Mouse (Mus musculus) kidney, postnatal 0 days (tissue): ENCODE measurements around the gene Hsp90aa1. TPM values are rescaled to one million over a fixed set of nuclear protein-coding genes. Genes with fewer than 3 reads are reported as not detected.
"Not testable (repeated sequence)": the region's sequence is repeated elsewhere in the genome, so short reads cannot be mapped to it uniquely, and the experiment has no call there.

Experiments used
- ATAC-seq: fragments of 200-750 bp; cut with Nextera tagmentation; replicated peaks from 2 replicates; pipeline ENCODE4 v1.8.0; 2017; ENCODE audit warnings: low read depth, moderate number of reproducible peaks, moderate TSS enrichment, moderate library complexity; ENCODE audit not compliant: low FRiP score
- DNase-seq: peaks from one replicate; pipeline ENCODE4 v3.0.0-alpha.2; 2016; ENCODE audit warnings: low spot score
- H3K27ac ChIP-seq: fragments of 300-500 bp; sonication (generic); 2 replicates; pipeline ENCODE4 v1.5.1; 2014; ENCODE audit warnings: mild to moderate bottlenecking
- H3K27me3 ChIP-seq: fragments of 300-500 bp; sonication (generic); 2 replicates; pipeline ENCODE4 v1.6.1; 2014; ENCODE audit warnings: low read length, mixed read lengths; ENCODE audit not compliant: insufficient read depth
- H3K36me3 ChIP-seq: fragments of 300-500 bp; sonication (generic); 2 replicates; pipeline ENCODE4 v1.6.1; 2014; ENCODE audit warnings: low read length, mixed read lengths; ENCODE audit not compliant: insufficient read depth
- H3K4me1 ChIP-seq: fragments of 300-500 bp; sonication (generic); replicated peaks from 2 replicates; pipeline ENCODE4 v1.6.1; 2014; ENCODE audit warnings: antibody characterized with exemption, low read length, mixed read lengths; ENCODE audit not compliant: insufficient read depth
- H3K4me2 ChIP-seq: fragments of 300-500 bp; sonication (generic); 2 replicates; pipeline ENCODE4 v1.6.1; 2014; ENCODE audit warnings: mild to moderate bottlenecking, low read length, moderate library complexity, mixed read lengths
- H3K4me3 ChIP-seq: fragments of 300-500 bp; sonication (generic); replicated peaks from 2 replicates; pipeline ENCODE4 v1.5.1; 2014; ENCODE audit warnings: low read depth, low read length
- H3K9ac ChIP-seq: fragments of 300-500 bp; sonication (generic); 2 replicates; pipeline ENCODE4 v1.6.1; 2014; ENCODE audit warnings: low read depth, low read length
- H3K9me3 ChIP-seq: fragments of 300-500 bp; sonication (generic); replicated peaks from 2 replicates; pipeline ENCODE4 v1.6.1; 2016; ENCODE audit warnings: low read length, inconsistent platforms, mixed read lengths
- CTCF ChIP-seq: IDR thresholded peaks from 2 replicates; pipeline ENCODE4 v1.5.1; 2016; ENCODE audit warnings: antibody characterized with exemption, low read depth, mild to moderate bottlenecking, moderate library complexity
- WGBS: fragments of 180-500 bp; shearing (Covaris S2); extraction: QIAGEN DNeasy Blood & Tissue Kit; methylation state at CpG from one replicate; pipeline ENCODE4 v1.1.7; 2014; 5-methylcytosine and 5-hydroxymethylcytosine counted together
- polyA plus RNA-seq: library from polyadenylated mRNA; unstranded; fragments of >200 nt; fragmentation: Nextera tagmentation; extraction: Ambion mirVana; gene quantifications from 2 replicates; pipeline ENCODE4 v1.2.1, GENCODE M21; 2015

Hsp90aa1 gene
- polyA plus RNA-seq, 1 experiment from 2014 or later: 485 TPM

DNA sequence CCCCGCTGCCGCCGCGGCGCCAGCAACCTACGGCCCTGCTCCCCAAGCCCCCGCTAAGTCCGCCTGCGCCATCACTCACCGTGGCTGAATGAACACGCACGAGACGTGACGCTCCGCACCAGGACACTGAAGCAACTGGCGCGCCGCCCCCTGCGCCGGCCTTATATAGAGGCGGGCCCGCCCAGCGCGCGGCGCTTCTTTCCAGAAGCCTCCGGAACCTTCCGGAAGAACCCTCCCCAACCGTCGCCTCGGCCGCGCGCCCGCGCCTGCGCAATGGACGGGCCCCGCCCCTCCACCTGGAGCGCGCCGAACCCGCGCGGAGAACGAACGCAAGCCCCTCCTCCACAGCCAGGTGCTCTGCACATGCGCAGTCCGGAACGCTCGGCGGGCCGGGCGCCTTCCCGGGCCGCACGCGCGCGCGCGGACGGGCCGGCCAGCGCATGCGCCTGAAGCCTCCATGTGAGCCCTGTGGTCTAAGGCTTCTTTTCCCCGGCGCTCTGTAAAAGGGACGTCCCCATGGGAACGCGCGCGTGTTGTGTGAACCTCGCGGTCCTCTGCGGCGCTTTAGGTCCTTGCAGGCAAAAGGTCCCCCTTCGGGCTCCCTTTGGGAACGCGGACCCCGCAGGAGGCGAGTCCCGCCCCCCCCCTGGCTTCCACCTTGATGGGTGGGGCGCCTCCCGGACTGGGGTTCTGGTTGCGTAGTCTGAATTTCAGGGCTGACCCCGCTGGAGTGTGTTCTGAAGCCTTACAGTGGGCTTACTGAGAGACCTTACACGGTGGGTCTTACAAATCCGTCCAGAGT is 6.2 kb downstream of the Hsp90aa1 start:
- TF ChIP-seq CTCF: 0 out of 2 replicates have a peak, but pooled peaks have one; percentile 1
- Histone ChIP-seq H3K4me1 (no peaks in the 10 kb centered on the region), H3K9ac (peak overlapping the region; percentile 95), H3K4me2 (peak overlapping the region; percentile 62), H3K9me3 (no peaks in the 10 kb centered on the region), H3K4me3 (peak overlapping the region; percentile 100), H3K27ac (peak overlapping the region; percentile 85), H3K36me3 (peaks cover 15% of the 10 kb centered on the region; the same call in 1 of the 2 replicates), H3K27me3 (no peaks in the 10 kb centered on the region)
- ATAC-seq: peak; percentile 93
- under 1% methylated on average over 87 of the region's 89 CpGs for WGBS
- DNase-seq: peak; percentile 96

- no peaks in the 10 kb centered on the region for H3K9me3 ChIP-seq
- peak overlapping the region; percentile 85 for H3K27ac ChIP-seq
- peak overlapping the region; percentile 95 for H3K9ac ChIP-seq
- peak; percentile 57 for ATAC-seq
- H3K36me3 ChIP-seq: peaks cover 16% of the 10 kb centered on the region; the same call in 1 of the 2 replicates
- TF ChIP-seq CTCF: no peak
- DNase-seq: peak; percentile 54
- WGBS: 0% methylated on average over 45 of the region's 55 CpGs
- H3K4me1 ChIP-seq: no peaks in the 10 kb centered on the region
- H3K4me2 ChIP-seq: peak overlapping the region; percentile 62
- H3K4me3 ChIP-seq: peak overlapping the region; percentile 100
- no peaks in the 10 kb centered on the region for H3K27me3 ChIP-seq
Observed at GRCm38 (mm10) chr12:110695676-110696171, 6.8 kb downstream of the Hsp90aa1 start.

DNA sequence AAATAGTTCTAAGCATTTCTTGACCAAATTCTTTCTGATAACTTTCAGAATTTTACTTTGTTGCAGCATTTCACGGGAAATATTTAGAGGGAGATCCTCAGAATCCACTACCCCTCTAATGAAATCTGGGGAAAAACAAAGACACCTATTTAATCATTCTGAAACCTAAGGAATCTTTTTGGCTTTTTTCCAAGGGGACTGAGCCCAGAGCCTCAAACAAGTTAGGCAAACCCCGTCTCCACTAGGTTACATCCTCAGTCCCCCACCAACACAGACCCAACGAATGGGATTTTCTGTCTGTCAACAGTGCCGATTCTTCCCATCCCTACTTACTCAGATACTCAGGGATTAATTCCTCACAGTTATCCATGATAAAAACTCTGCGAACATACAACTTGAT is 9.2 kb downstream of the Hsp90aa1 start:
- H3K9ac ChIP-seq, H3K27me3 ChIP-seq, H3K4me2 ChIP-seq, H3K27ac ChIP-seq, H3K4me3 ChIP-seq, DNase-seq, H3K9me3 ChIP-seq, ATAC-seq, H3K4me1 ChIP-seq: not testable (repeated sequence)
- peaks cover 28% of the 10 kb centered on the region for H3K36me3 ChIP-seq
- WGBS: 76% methylated on average over 5 of the region's 5 CpGs

GRCm38 (mm10) chr12:110689919-110690643 is 12.4 kb downstream of the Hsp90aa1 start:
- Histone ChIP-seq H3K4me3 (no peak overlapping the region), H3K9me3 (no peaks in the 10 kb centered on the region), H3K4me2 (no peak overlapping the region), H3K9ac (no peak overlapping the region), H3K4me1 (no peaks in the 10 kb centered on the region), H3K36me3 (peaks cover 28% of the 10 kb centered on the region), H3K27me3 (no peaks in the 10 kb centered on the region), H3K27ac (no peak overlapping the region)
- DNase-seq (no peak), ATAC-seq (no peak)
- WGBS: 91% methylated on average over 6 of the region's 6 CpGs
- TF ChIP-seq CTCF: no peak

GRCm38 (mm10) chr12:110688921-110689320 is 13.6 kb downstream of the Hsp90aa1 start:
- H3K4me2 ChIP-seq, H3K9ac ChIP-seq, H3K9me3 ChIP-seq, H3K27me3 ChIP-seq, H3K4me3 ChIP-seq, H3K4me1 ChIP-seq, ATAC-seq, DNase-seq: not testable (repeated sequence)
- Histone ChIP-seq H3K36me3 (peaks cover 22% of the 10 kb centered on the region), H3K27ac (peak overlapping the region; percentile 59; the same call in 1 of the 2 replicates)
- 94% methylated on average over 3 of the region's 3 CpGs for WGBS

DNA sequence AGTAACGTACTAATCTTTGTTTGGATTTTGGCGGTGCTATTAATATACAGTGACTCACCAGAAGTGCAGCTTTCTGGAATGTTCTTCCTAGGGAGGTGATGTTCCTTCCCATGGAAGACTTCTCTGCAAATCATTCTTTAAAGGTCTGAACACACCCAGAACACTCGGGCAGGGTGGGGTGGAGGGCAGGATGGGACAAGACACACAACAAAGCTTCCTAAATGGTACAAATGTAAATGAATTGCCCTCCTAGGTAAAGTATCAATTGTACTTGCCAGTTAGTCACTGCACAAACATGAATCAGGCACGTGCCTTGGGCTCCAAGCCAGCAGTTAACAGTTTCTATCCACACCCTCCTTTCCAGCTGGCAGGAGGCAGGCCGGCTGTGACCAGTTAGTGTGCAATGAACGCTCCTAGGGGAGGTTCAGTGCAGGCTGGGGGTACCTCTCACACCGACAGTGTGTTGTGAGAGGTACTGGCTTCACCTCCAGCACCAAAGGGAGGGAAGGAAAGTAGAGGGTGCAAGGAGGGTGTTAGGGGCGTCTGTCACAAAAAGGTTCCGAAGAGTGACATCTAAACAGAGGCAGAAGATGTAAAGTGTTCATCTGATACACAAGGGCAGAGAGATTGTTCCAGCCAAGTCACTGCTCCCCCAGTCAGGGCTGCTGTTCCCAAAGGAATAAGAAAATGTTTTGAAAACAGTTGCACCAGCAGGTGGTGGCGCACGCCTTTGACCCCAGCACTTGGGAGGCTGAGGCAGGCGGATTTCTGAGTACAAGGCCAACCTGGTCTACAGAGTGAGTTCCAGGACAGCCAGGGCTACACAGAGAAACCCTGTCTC is 14.4 kb downstream of the Hsp90aa1 start:
- peak; percentile 56 for DNase-seq
- Histone ChIP-seq H3K4me2 (no peak overlapping the region), H3K27me3 (no peaks in the 10 kb centered on the region), H3K9ac (no peak overlapping the region), H3K9me3 (no peaks in the 10 kb centered on the region), H3K4me3 (no peak overlapping the region), H3K27ac (peak overlapping the region; percentile 59), H3K36me3 (peaks cover 22% of the 10 kb centered on the region), H3K4me1 (no peaks in the 10 kb centered on the region)
- 61% methylated on average over 12 of the region's 12 CpGs for WGBS
- ATAC-seq: peak; percentile 77
- no peak for TF ChIP-seq CTCF
